Mouse (Mus musculus) midbrain, embryonic 16.5 days (tissue): ENCODE results near the gene Fndc3c1. TPM values are rescaled to one million over a fixed set of nuclear protein-coding genes. Genes with fewer than 3 reads are reported as not detected.
"Not testable (repeated sequence)": the region's sequence is repeated elsewhere in the genome, so short reads cannot be mapped to it uniquely, and the experiment has no call there.

Experiments
- ATAC-seq: fragments of 200-750 bp; cut with Nextera tagmentation; 2 replicates; pipeline ENCODE4 v1.8.0; 2017; ENCODE audit warnings: moderate TSS enrichment
- H3K27ac ChIP-seq: fragments of 300-500 bp; sonication (generic); 2 replicates; pipeline ENCODE4 v1.5.1; 2014; ENCODE audit warnings: mild to moderate bottlenecking, low read length, mixed read lengths
- H3K27me3 ChIP-seq: fragments of 300-500 bp; sonication (generic); 2 replicates; pipeline ENCODE4 v1.6.1; 2014; ENCODE audit warnings: low read depth, low read length, mixed read lengths; ENCODE audit not compliant: control insufficient read depth, insufficient read depth
- H3K36me3 ChIP-seq: fragments of 300-500 bp; sonication (generic); 2 replicates; pipeline ENCODE4 v1.6.1; 2014; ENCODE audit warnings: mild to moderate bottlenecking, low read length, moderate library complexity, mixed read lengths; ENCODE audit not compliant: control insufficient read depth, insufficient read depth
- H3K4me1 ChIP-seq: fragments of 300-500 bp; sonication (generic); 2 replicates; pipeline ENCODE4 v1.6.1; 2014; ENCODE audit warnings: mild to moderate bottlenecking, low read length, mixed read lengths; ENCODE audit not compliant: control insufficient read depth, insufficient read depth
- H3K4me2 ChIP-seq: fragments of 300-500 bp; sonication (generic); 2 replicates; pipeline ENCODE4 v1.6.1; 2014; ENCODE audit warnings: mild to moderate bottlenecking, low read length, mixed read lengths
- H3K4me3 ChIP-seq: fragments of 300-500 bp; sonication (generic); 2 replicates; pipeline ENCODE4 v1.5.1; 2014; ENCODE audit warnings: low read depth, mild to moderate bottlenecking, low read length, moderate library complexity, mixed read lengths
- H3K9ac ChIP-seq: fragments of 300-500 bp; sonication (generic); 2 replicates; pipeline ENCODE4 v1.6.1; 2014; ENCODE audit warnings: low read depth, low read length, mixed read lengths
- H3K9me3 ChIP-seq: fragments of 300-500 bp; sonication (generic); replicated peaks from 2 replicates; pipeline ENCODE4 v1.6.1; 2014; ENCODE audit warnings: mild to moderate bottlenecking, low read length, mixed read lengths; ENCODE audit not compliant: control insufficient read depth, poor library complexity, severe bottlenecking
- WGBS: fragments of 180-500 bp; shearing (Covaris S2); extraction: QIAGEN DNeasy Blood & Tissue Kit; methylation state at CpG from one replicate; pipeline ENCODE4 v1.1.7; 2014; 5-methylcytosine and 5-hydroxymethylcytosine counted together
- microRNA-seq: library from miRNA; unstranded; fragments of <30 nt; microRNA quantifications from one replicate; pipeline ENCODE4, GENCODE M21; 2017
- polyA plus RNA-seq: library from polyadenylated mRNA; unstranded; fragments of >200 nt; fragmentation: Nextera tagmentation; extraction: Ambion mirVana; gene quantifications from 2 replicates; pipeline ENCODE4 v1.2.1, GENCODE M21; 2015

Fndc3c1 gene
- polyA plus RNA-seq, result 0.11 and 0.34 TPM in 2 replicates

GRCm38 (mm10) chrX:106485101-106485651, at the start of gene Fndc3c1:
TSS of gene Fndc3c1 (minus strand) at chrX:106485401.
- Histone ChIP-seq H3K27me3 (peaks cover 5% of the 10 kb centered on the region; the same call in 1 of the 2 replicates), H3K4me3 (peak within 1 kb of the TSS; percentile 41), H3K4me1 (peaks cover 4% of the 10 kb centered on the region), H3K9ac (peak within 1 kb of the TSS; percentile 10; the same call in 1 of the 2 replicates), H3K9me3 (no peaks in the 10 kb centered on the region), H3K36me3 (no peaks in the 10 kb centered on the region), H3K4me2 (peak within 1 kb of the TSS; percentile 69), H3K27ac (no peak within 1 kb of the TSS)
- 22% methylated on average over 14 of the region's 39 CpGs for WGBS
- peak; percentile 85 for ATAC-seq

GRCm38 (mm10) chrX:106486451-106486850, 1.2 kb upstream of the Fndc3c1 start:
- Histone ChIP-seq H3K9me3 (no peaks in the 10 kb centered on the region), H3K27me3 (peaks cover 5% of the 10 kb centered on the region; the same call in 1 of the 2 replicates), H3K4me1 (peaks cover 4% of the 10 kb centered on the region), H3K4me3 (no peak overlapping the region), H3K27ac (no peak overlapping the region), H3K9ac (no peak overlapping the region), H3K36me3 (no peaks in the 10 kb centered on the region), H3K4me2 (no peak overlapping the region)
- 30% methylated on average over 10 of the region's 10 CpGs for WGBS
- no peak for ATAC-seq

- H3K27ac ChIP-seq, result no peak overlapping the region
- H3K36me3 ChIP-seq, result no peaks in the 10 kb centered on the region
- H3K9me3 ChIP-seq, result no peaks in the 10 kb centered on the region
- H3K9ac ChIP-seq, result no peak overlapping the region
- peaks cover 4% of the 10 kb centered on the region for H3K4me1 ChIP-seq
- peaks cover 5% of the 10 kb centered on the region; the same call in 1 of the 2 replicates for H3K27me3 ChIP-seq
- peak overlapping the region; percentile 41 for H3K4me3 ChIP-seq
- peak; percentile 28; the same call in 1 of the 2 replicates for ATAC-seq
- WGBS, result 12% methylated on average over 9 of the region's 13 CpGs
- H3K4me2 ChIP-seq, result peak overlapping the region; percentile 69
Measured at GRCm38 (mm10) chrX:106485671-106486070, 470 bp upstream of the Fndc3c1 start.

GRCm38 (mm10) chrX:106479891-106480290, 5.3 kb downstream of the Fndc3c1 start:
- H3K9me3 ChIP-seq, H3K4me3 ChIP-seq, H3K4me2 ChIP-seq, H3K4me1 ChIP-seq, ATAC-seq, H3K36me3 ChIP-seq, H3K9ac ChIP-seq, H3K27ac ChIP-seq, H3K27me3 ChIP-seq: not testable (repeated sequence)
- 22% methylated on average over 2 of the region's 2 CpGs for WGBS

GRCm38 (mm10) chrX:106385304-106385703, 99.9 kb downstream of the Fndc3c1 start:
- ATAC-seq, result no peak
- H3K36me3 ChIP-seq, result no peaks in the 10 kb centered on the region
- no peak overlapping the region for H3K4me2 ChIP-seq
- H3K4me3 ChIP-seq, result no peak overlapping the region
- no peaks in the 10 kb centered on the region for H3K9me3 ChIP-seq
- H3K27me3 ChIP-seq, result no peaks in the 10 kb centered on the region
- H3K27ac ChIP-seq, result no peak overlapping the region
- no peak overlapping the region for H3K9ac ChIP-seq
- H3K4me1 ChIP-seq, result no peaks in the 10 kb centered on the region

DNA sequence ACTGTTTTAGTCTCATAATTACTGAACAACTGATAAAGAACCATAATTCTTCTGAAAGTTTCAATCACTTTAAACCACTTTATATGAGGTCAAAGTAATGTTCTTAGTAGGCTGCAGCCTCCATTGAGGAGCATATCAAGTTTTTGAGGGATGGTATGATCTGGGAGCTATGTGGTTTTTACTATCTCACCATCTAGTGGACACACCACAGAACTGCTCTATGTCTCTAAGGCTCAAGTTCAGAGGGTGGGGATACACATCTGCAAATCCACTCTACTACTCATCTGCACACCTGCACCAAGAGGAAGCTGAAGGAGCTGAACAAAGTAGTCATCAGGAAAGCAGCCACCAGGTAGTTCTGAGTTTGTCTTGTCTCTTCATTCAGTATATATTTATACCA, 104.6 kb downstream of the Fndc3c1 start:
- Histone ChIP-seq H3K27me3 (no peaks in the 10 kb centered on the region), H3K4me2 (no peak overlapping the region), H3K4me1 (no peaks in the 10 kb centered on the region), H3K27ac (no peak overlapping the region), H3K36me3 (no peaks in the 10 kb centered on the region), H3K4me3 (no peak overlapping the region), H3K9me3 (no peaks in the 10 kb centered on the region), H3K9ac (no peak overlapping the region)
- ATAC-seq, result no peak

Small RNA genes lying within 50 kb of the gene (microRNA-seq; reads per million reads assigned to microRNA genes)
- not detected for gene Gm27428

Other genes starting within 250 kb of the Fndc3c1 start
- not detected in 2 replicates for gene Fnd3c2, start 230.0 kb downstream of the Fndc3c1 start, polyA plus RNA-seq
- 0.13 and 0.30 TPM in 2 replicates for gene Gm5127, start 97.8 kb upstream of the Fndc3c1 start, polyA plus RNA-seq
- 0.39 and 0.74 TPM in 2 replicates for gene Cysltr1, start 118.3 kb upstream of the Fndc3c1 start, polyA plus RNA-seq